Mouse (Mus musculus) cortical plate, adult 2 months (tissue): ENCODE measurements around the gene Clcn1.

ENCODE experiments used
- CTCF ChIP-seq: fragments of 200-500 bp; IDR thresholded peaks from 2 replicates; pipeline ENCODE4 v1.5.1; 2011; ENCODE audit warnings: mild to moderate bottlenecking, control low read depth, low read length; ENCODE audit not compliant: insufficient read depth; ENCODE audit errors: extremely low read depth
- POLR2A ChIP-seq: fragments of 200-500 bp; IDR thresholded peaks from 2 replicates; pipeline ENCODE4 v1.6.1; 2011; ENCODE audit warnings: mild to moderate bottlenecking, low read length, control low read depth; ENCODE audit not compliant: insufficient read depth; ENCODE audit errors: extremely low read depth

DNA sequence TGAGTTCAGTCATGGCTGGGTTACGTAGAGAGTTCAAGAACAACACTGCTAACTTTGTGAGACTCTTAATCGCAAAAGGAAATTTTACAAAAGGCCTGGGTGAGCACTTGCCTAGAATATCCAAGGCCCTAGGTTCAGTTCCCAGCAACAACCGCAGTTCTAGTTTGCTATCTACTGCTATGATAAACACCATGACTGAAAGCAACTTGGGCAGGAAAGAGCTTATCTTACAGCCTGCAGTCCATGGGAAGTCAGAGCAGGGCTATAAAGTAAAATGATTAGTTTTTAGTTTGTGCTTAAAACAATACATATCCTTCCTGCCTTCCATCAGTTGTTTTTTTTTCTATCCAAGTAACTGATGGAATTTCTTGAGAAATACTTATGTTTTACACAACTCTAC, 40.0 kb downstream of the Clcn1 start:
- no peak for TF ChIP-seq CTCF
- TF ChIP-seq POLR2A: no peak
